Mouse (Mus musculus): ENCODE results near the gene Bhlhb9. TPM values are rescaled to one million over a fixed set of nuclear protein-coding genes. Genes with fewer than 3 reads are reported as not detected.
"Not testable (repeated sequence)": the region's sequence is repeated elsewhere in the genome, so short reads cannot be mapped to it uniquely, and the experiment has no call there.

The Bhlhb9 gene
- polyA plus RNA-seq, 1 experiment from 2014 or later: 104 TPM

- Histone ChIP-seq H3K36me3 (peaks cover 5% of the 10 kb centered on the region; the same call in 1 of the 2 replicates), H3K9ac (replicated peaks) (no peak overlapping the region), H3K4me1 (no peaks in the 10 kb centered on the region), H3K4me2 (replicated peaks) (no peak overlapping the region), H3K27me3 (0 out of 2 replicates have a peak, but pooled peaks cover 4% of the 10 kb centered on the region), H3K9me3 (no peaks in the 10 kb centered on the region), H3K4me3 (no peak overlapping the region), H3K27ac (replicated peaks) (0 out of 2 replicates have a peak overlapping the region, but pooled peaks have one; percentile 54)
- ATAC-seq (replicated peaks): no peak
- WGBS: 70% methylated on average over 2 of the region's 2 CpGs
These were observed 40.5 kb downstream of the Bhlhb9 start for GRCm38 (mm10) chrX:135837896-135838295.

- peak; percentile 95 for ATAC-seq (replicated peaks)
- not testable (repeated sequence) for H3K27me3 ChIP-seq, H3K36me3 ChIP-seq, H3K9me3 ChIP-seq, H3K4me1 ChIP-seq
- Histone ChIP-seq H3K4me2 (replicated peaks) (peak within 1 kb of the TSS; percentile 66), H3K27ac (replicated peaks) (peak within 1 kb of the TSS; percentile 54), H3K4me3 (peak within 1 kb of the TSS; percentile 55), H3K9ac (replicated peaks) (peak within 1 kb of the TSS; percentile 66)
- 27% methylated on average over 28 of the region's 32 CpGs for WGBS
These were observed 41.3 kb downstream of the Bhlhb9 start, which contains the start of gene Gprasp2 for GRCm38 (mm10) chrX:135838521-135839360. Gene Gprasp2 (plus strand): TSS chrX:135839034.

- WGBS: 37% methylated on average over 15 of the region's 17 CpGs
- Histone ChIP-seq H3K9ac (replicated peaks) (peak overlapping the region; percentile 66), H3K27ac (replicated peaks) (peak overlapping the region; percentile 54), H3K4me3 (peak overlapping the region; percentile 55), H3K4me2 (replicated peaks) (peak overlapping the region; percentile 66)
- peak; percentile 36 for ATAC-seq (replicated peaks)
- H3K9me3 ChIP-seq, H3K4me1 ChIP-seq, H3K27me3 ChIP-seq, H3K36me3 ChIP-seq: not testable (repeated sequence)
These were observed 42.3 kb downstream of the Bhlhb9 start for GRCm38 (mm10) chrX:135839397-135840391.

GRCm38 (mm10) chrX:135866806-135867205 lies 69.4 kb downstream of the Bhlhb9 start:
- not testable (repeated sequence) for H3K4me3 ChIP-seq; H3K9ac ChIP-seq (replicated peaks); H3K27me3 ChIP-seq; H3K27ac ChIP-seq (replicated peaks); H3K4me2 ChIP-seq (replicated peaks); ATAC-seq (replicated peaks); H3K36me3 ChIP-seq; H3K4me1 ChIP-seq; H3K9me3 ChIP-seq
- 79% methylated on average over 9 of the region's 9 CpGs for WGBS

GRCm38 (mm10) chrX:135876679-135877078 lies 79.3 kb downstream of the Bhlhb9 start:
- H3K4me1 ChIP-seq: no peaks in the 10 kb centered on the region
- no peaks in the 10 kb centered on the region for H3K9me3 ChIP-seq
- H3K27me3 ChIP-seq: 0 out of 2 replicates have a peak, but pooled peaks cover 2% of the 10 kb centered on the region
- WGBS: 85% methylated on average over 1 of the region's 1 CpGs
- H3K9ac ChIP-seq (replicated peaks): no peak overlapping the region
- H3K4me3 ChIP-seq: no peak overlapping the region
- H3K4me2 ChIP-seq (replicated peaks): no peak overlapping the region
- ATAC-seq (replicated peaks): no peak
- H3K36me3 ChIP-seq: no peaks in the 10 kb centered on the region
- no peak overlapping the region for H3K27ac ChIP-seq (replicated peaks)

- no peak overlapping the region for H3K27ac ChIP-seq (replicated peaks)
- H3K27me3 ChIP-seq: 0 out of 2 replicates have a peak, but pooled peaks cover 2% of the 10 kb centered on the region
- WGBS: 89% methylated on average over 1 of the region's 1 CpGs
- no peaks in the 10 kb centered on the region for H3K4me1 ChIP-seq
- ATAC-seq (replicated peaks): no peak
- no peak overlapping the region for H3K9ac ChIP-seq (replicated peaks)
- H3K9me3 ChIP-seq: no peaks in the 10 kb centered on the region
- H3K4me2 ChIP-seq (replicated peaks): no peak overlapping the region
- no peaks in the 10 kb centered on the region for H3K36me3 ChIP-seq
- no peak overlapping the region for H3K4me3 ChIP-seq
These were observed 82.2 kb downstream of the Bhlhb9 start for GRCm38 (mm10) chrX:135879626-135880025.

- Histone ChIP-seq H3K4me3 (peak overlapping the region; percentile 58), H3K27ac (replicated peaks) (peak overlapping the region; percentile 86), H3K4me2 (replicated peaks) (peak overlapping the region; percentile 43), H3K4me1 (peaks cover 4% of the 10 kb centered on the region; the same call in 1 of the 2 replicates), H3K9ac (replicated peaks) (peak overlapping the region; percentile 65), H3K9me3 (no peaks in the 10 kb centered on the region), H3K27me3 (no peaks in the 10 kb centered on the region), H3K36me3 (peaks cover 17% of the 10 kb centered on the region; the same call in 1 of the 2 replicates)
- 22% methylated on average over 39 of the region's 41 CpGs for WGBS
- ATAC-seq (replicated peaks): peak; percentile 99
These were observed 88.2 kb downstream of the Bhlhb9 start for GRCm38 (mm10) chrX:135885411-135886233.

- 27% methylated on average over 11 of the region's 11 CpGs for WGBS
These were observed 88.8 kb downstream of the Bhlhb9 start for GRCm38 (mm10) chrX:135886234-135886585.

GRCm38 (mm10) chrX:135916580-135916979 lies 119.2 kb downstream of the Bhlhb9 start:
- Histone ChIP-seq H3K9ac (replicated peaks) (no peak overlapping the region), H3K4me1 (no peaks in the 10 kb centered on the region), H3K36me3 (no peaks in the 10 kb centered on the region), H3K9me3 (no peaks in the 10 kb centered on the region), H3K4me3 (no peak overlapping the region), H3K27me3 (no peaks in the 10 kb centered on the region), H3K27ac (replicated peaks) (peak overlapping the region; percentile 19; the same call in 1 of the 2 replicates), H3K4me2 (replicated peaks) (no peak overlapping the region)
- no peak for ATAC-seq (replicated peaks)
- WGBS: 82% methylated on average over 4 of the region's 4 CpGs

More at GRCm38 (mm10) chrX:135886234-135886585, 88.8 kb downstream of the Bhlhb9 start:
- H3K4me3 ChIP-seq: peak overlapping the region; percentile 58
- peak overlapping the region; percentile 43 for H3K4me2 ChIP-seq (replicated peaks)
- peaks cover 4% of the 10 kb centered on the region; the same call in 1 of the 2 replicates for H3K4me1 ChIP-seq
- H3K9ac ChIP-seq (replicated peaks): peak overlapping the region; percentile 65
- H3K27ac ChIP-seq (replicated peaks): peak overlapping the region; percentile 86
- H3K36me3 ChIP-seq: peaks cover 17% of the 10 kb centered on the region; the same call in 1 of the 2 replicates
- H3K27me3 ChIP-seq: no peaks in the 10 kb centered on the region
- ATAC-seq (replicated peaks): no peak
- no peaks in the 10 kb centered on the region for H3K9me3 ChIP-seq

GRCm38 (mm10) chrX:135917116-135917515 lies 119.7 kb downstream of the Bhlhb9 start:
- Histone ChIP-seq H3K4me1 (no peaks in the 10 kb centered on the region), H3K4me2 (replicated peaks) (no peak overlapping the region), H3K9ac (replicated peaks) (no peak overlapping the region), H3K27ac (replicated peaks) (no peak overlapping the region), H3K9me3 (no peaks in the 10 kb centered on the region), H3K36me3 (no peaks in the 10 kb centered on the region), H3K27me3 (no peaks in the 10 kb centered on the region), H3K4me3 (no peak overlapping the region)
- peak; percentile 75 for ATAC-seq (replicated peaks)
- 28% methylated on average over 1 of the region's 1 CpGs for WGBS

- 86% methylated on average over 7 of the region's 7 CpGs for WGBS
- no peaks in the 10 kb centered on the region for H3K4me1 ChIP-seq
- H3K4me3 ChIP-seq: no peak overlapping the region
- no peak overlapping the region for H3K27ac ChIP-seq (replicated peaks)
- H3K36me3 ChIP-seq: no peaks in the 10 kb centered on the region
- no peaks in the 10 kb centered on the region for H3K9me3 ChIP-seq
- no peak for ATAC-seq (replicated peaks)
- no peaks in the 10 kb centered on the region for H3K27me3 ChIP-seq
- H3K9ac ChIP-seq (replicated peaks): no peak overlapping the region
- H3K4me2 ChIP-seq (replicated peaks): no peak overlapping the region
These were observed 124.8 kb downstream of the Bhlhb9 start for GRCm38 (mm10) chrX:135922162-135922561.

All from forebrain, embryonic 15.5 days (tissue).